Mouse (Mus musculus): Measurements from ENCODE around the gene Zfand2b.

Gene Zfand2b

GRCm38 (mm10) chr1:75168472-75169464, at the start of gene Zfand2b:
Gene Zfand2b, plus strand, starts transcription at chr1:75168646.
- WGBS, result 1% methylated on average over 56 of the region's 59 CpGs

DNA sequence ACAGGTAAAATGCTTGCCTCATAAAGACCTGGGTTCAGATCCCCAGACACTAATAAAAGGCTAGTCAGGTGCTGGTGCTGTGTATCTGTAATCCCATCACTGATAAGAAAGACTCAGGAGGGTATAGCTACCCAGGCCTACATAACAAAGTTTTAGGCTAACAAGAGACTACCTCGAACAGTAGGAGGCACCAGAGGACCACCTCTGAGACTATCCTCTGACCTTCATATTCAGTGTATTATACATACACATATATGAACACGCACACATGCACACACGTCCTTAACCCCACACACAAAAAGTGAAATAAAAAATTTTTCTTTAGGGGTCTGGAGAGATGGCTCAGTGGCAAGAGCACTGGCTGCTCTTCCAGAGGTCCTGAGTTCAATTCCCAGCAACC, 46.2 kb upstream of the Zfand2b start:
- 83% methylated on average over 3 of the region's 3 CpGs for WGBS

GRCm38 (mm10) chr1:75124346-75125321, 43.8 kb upstream of the Zfand2b start, which contains the start of gene Nhej1:
Gene Nhej1, minus strand, starts transcription at chr1:75125200.
- WGBS, result 1% methylated on average over 56 of the region's 56 CpGs

GRCm38 (mm10) chr1:75125418-75125817, 43.0 kb upstream of the Zfand2b start:
- WGBS, result 40% methylated on average over 5 of the region's 5 CpGs

DNA sequence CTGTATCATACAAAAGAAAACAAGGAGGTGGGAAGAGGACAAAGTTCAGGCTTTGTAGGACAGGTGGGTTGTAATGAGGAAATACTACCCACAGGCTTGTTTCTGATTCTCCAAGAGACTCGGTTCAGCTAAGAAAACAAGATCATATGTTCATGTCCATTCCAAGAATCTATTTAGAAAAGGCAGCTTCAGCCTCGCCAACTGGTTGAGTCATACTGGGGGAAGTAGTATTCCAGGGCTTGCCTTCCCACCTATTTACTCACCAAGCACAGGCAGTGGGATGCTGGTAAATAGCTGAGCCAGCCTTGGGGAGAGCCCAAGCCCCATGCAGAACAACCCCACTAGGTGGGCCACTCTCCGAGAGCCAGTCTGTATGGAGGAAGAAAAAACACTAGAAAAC, 39.8 kb upstream of the Zfand2b start:
- 40% methylated on average over 3 of the region's 3 CpGs for WGBS

DNA sequence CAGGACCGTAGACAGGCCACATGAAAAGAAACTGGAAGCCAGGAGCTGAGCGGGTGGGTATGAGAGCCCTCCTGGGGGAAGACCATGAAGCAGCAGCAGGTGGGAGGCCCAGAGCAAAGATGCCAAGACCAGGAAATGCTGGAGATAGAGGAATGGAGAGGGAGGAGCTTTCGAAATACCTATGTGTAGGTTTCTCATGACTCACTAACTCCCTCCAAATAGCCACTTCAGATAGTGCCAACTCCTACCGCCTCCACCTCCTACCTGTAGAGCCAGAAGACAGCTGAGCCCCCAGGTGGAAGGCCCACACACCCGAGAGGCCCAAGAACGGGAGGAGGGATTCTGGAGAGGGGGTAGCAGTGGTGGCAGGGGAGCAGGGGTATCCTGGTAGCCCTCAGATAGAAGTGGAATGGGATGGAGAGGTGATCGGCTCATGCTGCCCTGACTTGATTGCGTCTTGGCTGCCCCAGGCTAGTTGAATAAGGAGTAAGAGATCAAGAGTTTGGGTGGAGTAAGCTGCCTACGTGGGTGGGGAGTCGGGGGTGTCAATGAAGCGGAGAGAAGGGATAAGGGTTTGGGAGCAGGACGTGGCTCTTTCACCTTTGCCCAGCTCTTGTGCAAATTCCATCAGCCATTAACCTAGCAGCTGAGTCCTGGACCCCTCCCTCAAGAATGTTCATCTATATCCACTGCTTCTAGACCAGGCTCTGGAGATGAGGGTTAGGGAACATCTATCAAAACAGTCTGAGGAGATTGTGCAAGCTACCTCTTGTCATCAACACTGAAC, 34.8 kb upstream of the Zfand2b start, which contains the start of gene Slc23a3:
TSS of gene Slc23a3 (minus strand) at position 470 of the 787 bp plus-strand sequence.
- WGBS, result 58% methylated on average over 12 of the region's 12 CpGs

- WGBS, result 89% methylated on average over 6 of the region's 6 CpGs
Measured at GRCm38 (mm10) chr1:75136293-75136692, 32.2 kb upstream of the Zfand2b start.

DNA sequence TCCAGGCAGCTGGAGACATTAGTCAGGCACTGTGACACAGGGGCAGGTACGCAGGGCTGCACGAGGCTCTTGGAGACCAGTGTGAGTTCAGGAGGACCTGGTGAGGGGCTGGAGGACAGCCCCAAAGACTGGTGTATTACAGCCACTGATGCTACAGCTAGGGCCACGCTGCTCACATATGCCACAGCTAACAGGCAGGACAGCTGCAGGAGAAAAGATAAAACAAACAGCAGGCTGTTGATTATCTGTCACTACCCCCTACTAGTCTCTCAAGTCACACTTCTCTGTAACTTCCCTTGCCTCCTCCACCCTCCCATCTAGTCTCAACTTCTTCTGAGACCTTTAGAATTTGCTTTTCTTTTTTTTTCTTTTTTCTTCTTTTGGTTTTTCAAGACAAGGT, 31.7 kb upstream of the Zfand2b start:
- 85% methylated on average over 3 of the region's 3 CpGs for WGBS

GRCm38 (mm10) chr1:75138448-75138847, 30.0 kb upstream of the Zfand2b start:
- 88% methylated on average over 2 of the region's 2 CpGs for WGBS

DNA sequence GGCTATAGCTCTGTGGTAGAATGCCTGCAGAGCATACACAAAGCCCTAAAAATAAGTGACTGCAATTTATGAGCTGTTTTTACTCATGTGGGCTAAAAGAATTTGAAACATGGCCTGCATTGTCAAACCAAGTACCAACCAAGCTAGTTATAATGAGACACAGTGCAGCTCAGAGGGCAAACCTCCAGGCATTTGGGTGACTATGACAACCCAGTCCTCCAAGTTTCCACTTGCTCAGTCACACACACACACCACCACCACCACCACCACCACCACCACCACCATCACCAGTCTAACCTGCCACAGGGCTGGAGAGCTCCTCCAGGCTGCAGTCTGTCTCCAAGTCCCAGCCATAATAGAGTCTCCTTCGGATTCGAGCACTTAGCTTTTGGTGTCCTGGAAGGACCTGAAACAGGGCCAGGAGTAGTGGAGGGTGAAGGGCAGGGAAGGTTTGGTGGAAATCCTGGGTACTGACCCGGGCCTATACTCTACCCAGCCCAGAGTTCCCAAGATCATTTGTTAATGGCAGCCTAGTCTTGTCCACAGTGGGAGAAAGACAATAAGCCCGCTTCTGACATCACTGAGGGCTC, 27.8 kb upstream of the Zfand2b start:
- 40% methylated on average over 4 of the region's 4 CpGs for WGBS

DNA sequence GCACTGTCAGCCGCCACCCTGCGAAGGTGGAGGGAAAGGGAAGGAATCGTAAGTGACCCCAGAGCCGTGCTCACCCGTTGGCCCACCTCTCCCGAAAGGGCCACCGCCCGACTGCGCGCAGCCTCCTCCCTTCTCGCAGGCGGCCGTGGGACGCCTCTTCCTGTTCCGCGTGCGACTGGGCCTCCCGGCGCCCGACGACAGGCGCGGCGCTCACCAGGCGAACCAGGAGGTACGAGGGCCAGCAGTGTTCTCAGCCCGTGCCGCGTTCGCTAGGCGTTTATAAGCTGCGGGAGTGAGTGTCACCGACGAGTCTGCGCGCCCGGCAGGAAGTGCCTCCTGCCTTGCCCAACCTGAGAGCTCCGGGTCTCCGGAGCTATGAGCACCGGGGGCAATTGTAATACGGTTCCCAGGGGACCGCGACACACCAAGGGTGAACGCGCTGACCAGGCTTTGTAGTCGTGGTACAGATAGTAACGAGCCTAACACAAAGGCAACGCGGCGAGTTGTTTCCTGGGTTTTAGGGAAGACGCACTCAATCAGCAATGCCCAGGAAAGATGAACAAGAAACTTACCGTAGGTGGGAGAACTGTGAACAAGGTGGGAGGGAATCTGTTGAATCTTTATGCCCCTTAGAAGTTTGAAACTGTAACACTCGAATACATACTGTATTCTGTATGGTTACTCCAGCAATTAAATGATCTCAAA, 26.8 kb upstream of the Zfand2b start:
- under 1% methylated on average over 53 of the region's 53 CpGs for WGBS

DNA sequence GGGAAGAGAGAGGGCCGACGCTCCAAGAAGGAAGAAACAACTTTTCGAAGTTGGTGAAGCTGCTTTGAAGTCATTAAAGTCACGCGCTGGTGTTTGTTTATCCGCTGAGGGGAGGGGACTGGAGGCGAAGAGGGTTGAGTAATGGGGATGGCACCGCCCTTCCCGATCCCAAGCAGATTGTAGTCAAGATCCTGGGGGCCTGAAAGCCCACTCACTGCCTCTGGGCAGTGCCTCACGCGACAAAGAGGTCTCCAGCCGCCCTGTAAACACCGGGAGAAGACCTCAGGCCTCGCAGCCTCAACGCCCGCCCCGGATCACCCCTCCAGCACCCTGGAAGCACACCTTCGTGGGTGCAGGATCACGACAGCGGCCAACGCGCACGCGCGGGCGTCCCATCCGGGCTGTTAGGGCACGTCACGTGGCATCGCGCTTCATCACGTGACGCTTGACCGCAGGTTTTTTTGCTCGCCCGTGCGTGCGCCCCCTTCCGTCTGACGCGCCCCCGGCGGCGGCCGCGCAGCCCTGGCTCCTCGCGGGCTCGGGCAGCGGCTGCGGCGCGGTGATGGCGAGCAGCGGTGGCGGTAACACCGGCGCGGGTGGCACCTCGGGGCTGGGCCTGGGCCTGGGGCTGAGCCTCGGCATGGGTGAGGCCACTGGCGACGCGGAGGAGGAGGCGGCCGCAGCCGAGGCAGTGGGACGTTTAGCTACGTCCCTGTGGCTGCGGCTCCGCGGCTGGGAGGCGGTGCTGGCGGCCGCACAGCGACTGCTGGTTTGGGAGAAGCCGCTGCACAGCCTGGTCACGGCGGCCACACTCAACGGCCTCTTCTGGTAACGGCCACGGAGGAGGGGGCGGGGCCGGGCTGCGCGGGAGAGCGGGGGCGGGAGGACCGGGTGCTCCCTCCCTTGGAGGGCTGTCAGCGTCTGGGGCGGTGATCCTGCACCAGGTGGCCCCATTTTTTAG, 25.9 kb upstream of the Zfand2b start, which contains the start of the genes Cnppd1 and Retreg2:
TSS of gene Cnppd1 (minus strand) at position 411 of the 961 bp plus-strand sequence.
TSS of gene Retreg2 (plus strand) at position 478 of the 961 bp plus-strand sequence.
- under 1% methylated on average over 91 of the region's 91 CpGs for WGBS

- 100% methylated on average over 3 of the region's 3 CpGs for WGBS
Measured at GRCm38 (mm10) chr1:75145589-75145988, 22.9 kb upstream of the Zfand2b start.

DNA sequence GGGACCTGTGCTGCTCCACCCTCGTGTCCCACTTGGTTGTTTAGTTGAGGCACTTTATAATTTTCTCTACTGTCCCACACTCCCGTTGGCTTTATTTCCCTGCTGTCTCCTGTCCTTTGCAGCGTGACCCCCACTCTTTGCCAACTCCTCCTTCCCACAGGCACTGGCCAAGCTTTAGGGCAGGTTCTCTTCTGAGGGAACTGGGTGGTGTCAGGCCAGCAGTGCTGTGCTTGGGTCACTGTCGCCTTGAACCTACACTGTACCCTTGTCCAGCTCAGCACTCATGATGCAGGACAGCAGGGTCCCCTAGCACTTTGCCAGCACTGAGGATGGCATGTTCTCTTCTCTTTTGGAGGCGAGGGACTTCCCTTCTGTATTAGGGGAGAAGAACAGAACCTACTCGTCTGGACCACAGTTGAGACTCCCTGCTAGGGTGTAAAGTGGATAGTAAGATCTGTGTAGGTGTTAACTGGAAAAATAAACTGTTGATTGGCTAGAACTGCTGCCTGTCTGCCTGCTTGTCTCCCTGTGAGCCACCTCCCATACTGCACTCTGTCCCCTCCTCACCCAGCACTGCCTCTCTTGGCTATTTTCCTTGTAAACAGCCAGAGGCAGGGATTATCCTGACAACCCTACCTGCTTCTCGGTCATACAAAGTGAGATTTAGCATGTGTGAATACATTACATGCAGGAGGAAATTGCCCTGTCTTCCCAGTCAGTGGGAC, 20.9 kb upstream of the Zfand2b start:
- WGBS, result 83% methylated on average over 7 of the region's 7 CpGs

DNA sequence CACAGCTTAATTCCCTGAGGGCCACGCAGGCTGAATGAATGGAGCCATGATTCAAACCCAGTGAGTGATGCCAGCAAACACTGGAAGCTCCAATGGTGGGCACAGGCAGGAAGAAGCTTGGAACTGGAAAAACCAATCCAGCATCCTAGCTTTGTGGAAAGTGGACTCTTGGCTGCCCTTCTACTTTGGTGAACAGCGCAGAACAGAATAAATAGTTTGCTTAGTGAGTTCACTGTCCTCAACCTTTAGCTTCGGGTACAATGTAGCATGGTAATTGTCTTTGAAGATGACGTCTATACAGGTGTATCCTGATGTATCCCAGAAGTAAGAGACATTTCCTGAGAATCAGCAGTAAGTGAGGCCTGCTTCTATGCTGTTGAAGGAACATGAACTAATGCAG, 19.7 kb upstream of the Zfand2b start:
- 89% methylated on average over 4 of the region's 4 CpGs for WGBS

DNA sequence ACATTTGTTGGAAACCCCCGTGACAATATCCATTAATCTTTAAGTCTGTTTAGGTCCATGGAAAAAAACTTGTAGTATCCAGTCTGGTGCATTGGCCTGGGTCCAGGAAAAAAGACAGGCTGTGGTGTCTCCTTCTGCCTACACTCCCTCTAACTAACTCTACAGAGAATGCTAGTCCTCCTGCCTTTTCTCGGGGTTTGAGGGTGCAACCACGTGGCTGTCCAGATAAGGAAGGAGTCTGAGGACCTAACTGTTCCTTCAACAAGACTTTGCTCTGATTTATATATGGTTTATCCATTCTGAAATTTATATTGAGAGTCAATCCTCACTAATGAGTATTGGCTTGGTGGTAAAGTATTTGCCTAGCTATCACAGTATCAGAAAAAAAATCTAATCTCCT, 12.6 kb upstream of the Zfand2b start:
- 50% methylated on average over 3 of the region's 3 CpGs for WGBS

- 78% methylated on average over 5 of the region's 5 CpGs for WGBS
Measured at GRCm38 (mm10) chr1:75159540-75160255, 8.7 kb upstream of the Zfand2b start.

Data from cerebral cortex, adult 2 months (tissue).